Mouse (Mus musculus) layer of hippocampus, postnatal 14 days (tissue): ENCODE data around the gene Dhx15. TPM values are rescaled to one million over a fixed set of nuclear protein-coding genes. Genes with fewer than 3 reads are reported as not detected.
"Not testable (repeated sequence)": the region's sequence is repeated elsewhere in the genome, so short reads cannot be mapped to it uniquely, and the experiment has no call there.

Experiments
- DNase-seq, 2 experiments: peaks; one replicate each; pipeline ENCODE4 v3.0.0; 2021 to 2022; ENCODE audit warnings: low spot score in 2 of 2, mixed read lengths in 1 of 2
- long read RNA-seq, 2 experiments: library from polyadenylated mRNA; stranded (forward); transcript quantifications; one replicate each; pipeline ENCODE4 v2.0.0; 2021
- total RNA-seq, 2 experiments: library from RNA; stranded (reverse); gene quantifications; 2 replicates each; pipeline ENCODE4 v1.2.3; 2021

Gene Dhx15
- 10 to 100 TPM; 89.7 to 94.5 TPM for total RNA-seq
- long read RNA-seq, experiment 1, transcript Dhx15-201 (14 exons, 3,010 nt): major isoform, 17 of 23 reads
- long read RNA-seq, experiment 1, partial matches to known transcripts: 3 of 23 reads
- long read RNA-seq, experiment 1, other reads (novel, unspliced or antisense): 2 of 23 reads
- long read RNA-seq, experiment 2, transcript Dhx15-201 (14 exons, 3,010 nt): major isoform, 16 of 24 reads
- long read RNA-seq, experiment 2, partial matches to known transcripts: 7 of 24 reads
- long read RNA-seq, experiment 2, other reads (novel, unspliced or antisense): 1 of 24 reads

DNA sequence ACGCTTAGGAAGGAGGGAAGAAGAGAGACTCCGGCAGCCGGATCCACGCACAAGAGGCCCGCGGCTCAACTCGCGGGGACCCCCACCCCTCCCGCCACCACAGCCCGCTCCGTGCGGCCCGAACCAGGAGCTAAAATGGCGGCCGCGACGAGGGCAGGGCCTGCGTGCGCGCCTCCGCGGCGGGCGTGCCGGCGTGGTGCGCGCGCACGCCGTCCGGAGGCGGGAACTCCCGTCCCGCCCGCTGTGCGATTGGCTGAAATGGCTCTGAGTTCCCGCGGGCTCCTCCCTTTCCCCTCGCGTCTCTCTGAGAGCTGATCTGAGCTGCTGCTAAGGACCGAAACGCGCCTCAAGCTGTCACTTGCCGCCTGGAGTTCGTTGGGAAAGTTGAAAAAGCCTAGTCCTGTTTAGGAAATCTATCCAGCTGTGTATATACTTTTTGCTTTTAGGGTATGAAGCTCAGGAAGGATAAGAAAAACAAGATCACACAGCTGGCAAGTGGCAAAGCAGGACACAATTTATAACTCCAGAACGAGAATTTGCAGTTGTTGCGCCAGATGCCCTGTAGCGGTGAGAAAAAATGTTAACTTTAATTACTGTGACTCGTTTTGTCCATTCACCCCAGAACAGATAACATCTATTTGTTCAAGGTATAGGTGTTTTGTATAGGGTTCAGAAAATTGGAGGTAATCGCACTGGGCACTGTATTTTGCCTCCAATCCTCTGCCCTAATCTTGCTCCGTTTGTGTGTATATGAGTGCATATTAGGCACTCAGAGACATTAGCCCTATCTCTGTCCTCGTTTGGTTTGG is at the start of gene Dhx15:
Dhx15 (minus strand) TSS at position 144 of the 809 bp plus-strand sequence.
- DNase-seq: peak; percentile 90 to 94

DNA sequence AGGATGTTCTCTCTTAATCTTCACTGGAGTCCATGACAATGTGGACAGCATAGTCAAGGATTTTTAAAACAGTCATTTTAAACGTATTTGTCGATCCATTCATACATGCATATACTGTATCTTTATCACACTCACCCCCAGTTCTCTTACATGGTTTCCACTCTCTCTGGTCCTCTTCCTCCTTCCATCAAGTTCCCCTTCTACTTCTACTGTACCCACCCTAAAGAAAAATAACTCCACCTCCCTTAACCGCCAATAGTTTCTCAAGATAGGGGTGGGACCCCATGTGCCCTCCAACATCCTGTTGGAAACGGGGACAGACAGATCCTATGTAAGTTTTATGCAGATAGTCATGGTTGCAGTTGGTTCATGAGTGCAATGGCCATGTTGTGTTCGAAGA is 48.6 kb upstream of the Dhx15 start:
- no peak for DNase-seq

GRCm38 (mm10) chr5:52237956-52238735 is 47.8 kb upstream of the Dhx15 start:
- DNase-seq: no peak

DNA sequence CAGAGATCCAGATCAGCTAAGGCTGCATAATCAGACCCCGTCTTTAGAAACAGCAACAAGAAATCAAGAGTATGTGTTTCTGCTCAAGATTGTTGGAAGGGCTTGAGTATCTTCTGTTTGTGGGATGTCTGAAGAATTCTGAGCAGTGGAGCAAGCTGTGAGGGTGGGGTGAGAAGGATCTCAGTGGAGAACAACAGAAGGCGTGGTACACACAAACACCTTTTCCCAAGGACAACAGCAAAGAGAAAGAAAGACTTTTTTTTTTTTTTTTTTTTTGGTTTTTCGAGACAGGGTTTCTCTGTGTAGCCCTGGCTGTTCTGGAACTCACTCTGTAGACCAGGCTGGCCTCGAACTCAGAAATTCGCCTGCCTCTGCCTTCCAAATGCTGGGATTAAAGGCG is 46.3 kb upstream of the Dhx15 start:
- DNase-seq: not testable (repeated sequence)

- DNase-seq: no peak
These were observed 44.3 kb upstream of the Dhx15 start for GRCm38 (mm10) chr5:52234570-52234969.

GRCm38 (mm10) chr5:52233891-52234290 is 43.6 kb upstream of the Dhx15 start:
- no peak for DNase-seq

- no peak for DNase-seq
These were observed 42.3 kb upstream of the Dhx15 start for GRCm38 (mm10) chr5:52232611-52233010.

DNA sequence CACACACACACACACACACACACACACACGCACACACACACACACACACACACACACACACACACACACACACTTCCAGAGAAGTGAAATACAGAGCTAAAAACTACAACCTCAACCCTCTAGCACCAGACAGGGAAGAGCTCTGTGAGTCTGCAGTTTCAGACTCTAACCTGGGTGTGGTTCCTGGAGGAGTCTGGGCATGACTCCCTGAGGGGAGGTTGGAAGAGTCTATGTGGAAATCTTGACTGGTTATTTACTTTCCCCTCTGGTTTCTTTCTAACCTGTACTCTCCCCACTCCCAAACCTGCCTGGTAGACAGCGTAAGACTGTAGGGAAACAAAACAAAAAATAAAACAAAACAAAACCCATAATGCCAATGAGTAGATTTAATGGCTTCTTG is 41.9 kb upstream of the Dhx15 start:
- no peak for DNase-seq

GRCm38 (mm10) chr5:52230466-52230865 is 40.2 kb upstream of the Dhx15 start:
- DNase-seq: no peak

DNA sequence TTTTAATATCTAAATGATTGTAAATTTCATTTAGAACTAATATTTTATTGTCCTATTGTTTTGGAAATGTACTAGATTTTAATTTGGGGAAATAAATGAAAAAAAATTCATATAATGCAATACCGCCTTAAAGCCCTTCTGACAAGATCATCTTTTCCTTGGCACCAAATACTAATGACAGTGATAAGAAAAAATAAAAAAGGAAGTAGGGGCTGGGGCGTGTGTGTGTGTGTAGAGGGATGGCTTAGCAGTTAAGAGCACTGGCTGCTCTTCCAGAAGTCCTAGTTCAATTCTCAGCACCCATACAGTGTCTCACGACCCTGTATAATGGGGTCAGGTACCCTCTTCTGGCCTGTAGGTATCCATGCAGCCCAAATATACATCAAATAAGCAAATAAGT is 36.4 kb upstream of the Dhx15 start:
- DNase-seq: no peak

DNA sequence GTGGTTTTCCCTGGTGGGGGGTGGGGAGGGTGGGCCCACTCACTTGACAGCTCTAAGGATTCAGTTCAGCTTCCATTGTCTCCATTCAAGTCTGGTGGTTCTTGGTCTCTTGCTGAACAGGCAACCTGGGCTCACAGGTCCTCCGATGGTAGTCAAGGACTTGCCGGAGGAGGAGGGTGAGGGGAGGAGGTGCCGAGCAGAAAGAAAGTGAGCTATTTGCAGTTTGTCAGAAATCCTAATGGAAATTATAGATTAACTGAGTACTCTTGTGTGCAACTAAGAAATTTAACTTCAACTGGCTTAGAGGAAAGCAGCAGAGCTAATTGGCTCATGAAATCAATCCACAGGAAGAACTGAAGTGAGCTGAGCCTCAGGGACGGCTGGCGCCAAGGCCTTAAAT is 31.3 kb upstream of the Dhx15 start:
- no peak for DNase-seq

GRCm38 (mm10) chr5:52220013-52220804 is 29.9 kb upstream of the Dhx15 start:
- DNase-seq: no peak

- peak in 1 of 2 experiments; percentile 9 for DNase-seq
These were observed 27.9 kb upstream of the Dhx15 start for GRCm38 (mm10) chr5:52218238-52218637.

DNA sequence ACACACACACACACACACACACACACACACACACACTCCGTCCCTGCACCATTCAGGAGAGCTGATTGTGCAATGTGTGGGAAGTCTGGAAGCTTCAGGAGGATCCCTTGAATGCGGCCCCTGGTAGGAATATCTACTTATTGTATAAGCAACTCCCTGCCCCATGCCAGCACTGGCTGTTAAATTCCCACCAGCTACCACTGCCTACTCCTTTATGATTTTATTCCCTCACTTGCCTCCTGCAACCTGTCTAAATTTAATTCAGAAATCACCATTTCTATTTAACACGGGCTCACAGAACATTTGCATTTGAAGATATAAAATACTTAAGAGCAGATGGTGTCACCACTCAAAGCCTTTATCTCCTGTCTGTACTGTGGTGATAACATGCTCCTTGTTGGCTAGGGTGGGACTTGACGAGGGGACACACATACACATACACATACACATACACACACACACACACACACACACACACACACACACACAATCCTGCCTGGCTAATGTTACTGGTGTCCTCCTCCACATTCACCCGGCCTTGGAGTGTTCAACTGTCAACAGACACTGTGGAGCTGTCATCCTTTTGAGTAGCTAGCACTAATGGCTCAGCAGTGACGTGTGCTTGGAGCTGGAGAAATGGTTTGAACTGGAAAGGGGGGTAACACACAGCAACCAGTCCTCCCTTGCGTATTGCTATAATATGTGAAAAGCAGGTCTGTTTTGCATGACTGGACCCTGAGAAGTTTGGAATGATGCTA is 23.0 kb upstream of the Dhx15 start:
- DNase-seq: no peak

GRCm38 (mm10) chr5:52191180-52191468 is 810 bp upstream of the Dhx15 start:
- no peak for DNase-seq

DNA sequence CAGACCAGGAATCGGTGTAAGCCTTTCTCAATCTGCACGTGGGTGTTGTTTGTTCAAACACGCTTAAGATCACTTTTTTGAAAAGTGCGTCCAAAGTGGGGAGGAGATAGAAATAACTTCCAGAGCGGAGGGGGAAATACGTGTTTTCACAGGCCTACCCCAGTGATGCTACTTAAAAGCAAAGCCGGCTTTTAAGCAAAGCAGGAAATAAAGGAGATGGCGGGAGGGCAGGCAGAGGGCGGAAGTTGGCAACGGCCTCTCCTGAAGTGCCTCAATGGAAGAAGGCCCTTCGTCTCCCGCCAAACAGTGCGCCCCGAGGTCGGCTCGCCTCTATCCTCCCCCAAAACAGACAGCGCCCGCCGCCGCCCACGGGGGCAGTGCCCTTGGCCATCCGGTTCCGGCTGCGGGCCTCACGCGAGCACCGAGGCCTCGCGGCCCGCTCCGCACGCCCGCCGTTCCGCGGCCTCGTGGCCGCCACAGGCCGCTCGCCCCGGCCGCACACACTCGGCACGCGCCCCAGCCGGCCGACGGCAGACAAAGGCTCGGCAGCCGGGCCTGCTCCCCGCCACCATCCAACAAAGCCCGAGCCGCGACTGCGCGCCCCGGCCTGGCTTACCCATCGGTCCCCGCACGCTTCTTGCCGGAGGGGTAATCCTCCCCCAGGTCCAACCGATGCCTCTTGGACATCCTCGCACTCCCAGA is 499 bp downstream of the Dhx15 start:
- DNase-seq: peak in 1 of 2 experiments; percentile 45

GRCm38 (mm10) chr5:52188206-52188605 is 2.1 kb downstream of the Dhx15 start:
- no peak for DNase-seq

DNA sequence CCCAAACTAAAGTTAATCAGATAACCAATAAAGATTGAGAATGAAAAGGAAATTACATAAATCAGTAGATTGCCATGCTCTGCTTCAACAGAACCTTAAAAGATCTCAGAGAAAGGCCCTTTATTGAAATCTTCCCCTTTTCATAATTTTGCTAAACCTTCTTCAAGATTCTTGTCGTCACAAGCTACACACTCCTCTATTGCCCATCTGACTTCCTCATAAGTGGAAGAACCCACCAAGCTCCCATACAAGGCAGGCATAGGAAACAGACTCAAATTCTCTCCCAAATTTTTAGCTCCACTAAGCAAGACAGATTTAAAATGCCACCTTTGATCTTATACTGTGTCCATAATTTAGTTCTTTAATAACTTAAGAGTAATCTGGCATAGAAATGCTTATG is 13.0 kb downstream of the Dhx15 start:
- no peak for DNase-seq

- no peak for DNase-seq
These were observed 21.8 kb downstream of the Dhx15 start for GRCm38 (mm10) chr5:52168468-52168867.

DNA sequence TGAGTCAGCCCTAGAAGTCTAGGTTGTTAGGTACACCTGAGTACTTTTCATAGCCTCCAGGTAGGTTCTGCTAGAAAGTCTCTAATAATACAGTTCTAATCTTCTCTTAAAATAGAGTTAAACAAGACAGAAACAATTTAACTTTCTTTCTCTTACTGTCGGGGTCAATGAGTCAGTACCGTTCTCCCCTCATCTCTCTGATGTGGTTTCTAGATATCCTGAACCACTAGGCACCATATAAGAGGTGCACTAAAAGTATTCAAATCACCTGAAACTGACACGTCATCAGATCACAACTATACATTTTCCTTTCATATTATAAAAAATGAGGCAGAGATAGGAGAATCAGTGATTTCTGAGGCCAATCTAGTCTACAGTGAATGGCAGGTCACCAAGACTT is 41.2 kb downstream of the Dhx15 start:
- no peak for DNase-seq
